Mouse (Mus musculus) heart, postnatal 0 days (tissue): ENCODE data around the gene Dio1. TPM values are rescaled to one million over a fixed set of nuclear protein-coding genes. Genes with fewer than 3 reads are reported as not detected.
A peak's percentile ranks its signal among the peaks of the same experiment; 100 is the strongest.

Source experiments
- ATAC-seq: fragments of 200-750 bp; cut with Nextera tagmentation; 2 replicates; pipeline ENCODE4 v1.8.0; 2017; ENCODE audit warnings: low read depth, moderate number of reproducible peaks, moderate library complexity; ENCODE audit not compliant: insufficient read depth
- DNase-seq: peaks from one replicate; pipeline ENCODE4 v3.0.0-alpha.2; 2016; ENCODE audit warnings: low spot score
- H3K27ac ChIP-seq: fragments of 300-500 bp; sonication (generic); 2 replicates; pipeline ENCODE4 v1.5.1; 2014; ENCODE audit warnings: low read depth, mild to moderate bottlenecking
- H3K27me3 ChIP-seq: fragments of 300-500 bp; sonication (generic); 2 replicates; pipeline ENCODE4 v1.6.1; 2014; ENCODE audit warnings: low read length, mixed read lengths; ENCODE audit not compliant: control insufficient read depth, insufficient read depth
- H3K36me3 ChIP-seq: fragments of 300-500 bp; sonication (generic); replicated peaks from 2 replicates; pipeline ENCODE4 v1.6.1; 2014; ENCODE audit warnings: low read length, mixed read lengths; ENCODE audit not compliant: control insufficient read depth, insufficient read depth
- H3K4me1 ChIP-seq: fragments of 300-500 bp; sonication (generic); 2 replicates; pipeline ENCODE4 v1.6.1; 2014; ENCODE audit warnings: antibody characterized with exemption; ENCODE audit not compliant: control insufficient read depth, insufficient read depth
- H3K4me2 ChIP-seq: fragments of 300-500 bp; sonication (generic); 2 replicates; pipeline ENCODE4 v1.6.1; 2014; ENCODE audit warnings: low read depth, mild to moderate bottlenecking, low read length, moderate library complexity
- H3K4me3 ChIP-seq: fragments of 300-500 bp; sonication (generic); 2 replicates; pipeline ENCODE4 v1.5.1; 2014; ENCODE audit warnings: low read depth, low read length
- H3K9ac ChIP-seq: fragments of 300-500 bp; sonication (generic); replicated peaks from 2 replicates; pipeline ENCODE4 v1.6.1; 2014; ENCODE audit warnings: low read depth, low read length, mixed read lengths
- H3K9me3 ChIP-seq: fragments of 300-500 bp; sonication (generic); replicated peaks from 2 replicates; pipeline ENCODE4 v1.6.1; 2016; ENCODE audit warnings: low read length; ENCODE audit not compliant: control insufficient read depth
- CTCF ChIP-seq: IDR thresholded peaks from 2 replicates; pipeline ENCODE4 v1.5.1; 2016; ENCODE audit warnings: antibody characterized with exemption, control low read depth, low read depth
- EP300 ChIP-seq: IDR thresholded peaks from 2 replicates; pipeline ENCODE4 v1.6.1; 2016; ENCODE audit warnings: antibody characterized with exemption, low read depth
- WGBS: fragments of 180-500 bp; shearing (Covaris S2); extraction: QIAGEN DNeasy Blood & Tissue Kit; methylation state at CpG from one replicate; pipeline ENCODE4 v1.1.7; 2014; 5-methylcytosine and 5-hydroxymethylcytosine counted together
- polyA plus RNA-seq: library from polyadenylated mRNA; unstranded; fragments of >200 nt; fragmentation: Nextera tagmentation; extraction: Ambion mirVana; gene quantifications from 2 replicates; pipeline ENCODE4 v1.2.1, GENCODE M21; 2015
- total RNA-seq: library from RNA; depleted of rRNA; stranded (reverse); fragments of >200 nt; gene quantifications from 2 replicates; pipeline ENCODE4 v1.2.3, GENCODE M21; 2014; ENCODE audit warnings: low replicate concordance

Dio1 gene
- total and polyA plus RNA-seq, 2 experiments from 2014 or later: not detected

- Histone ChIP-seq H3K27me3 (no peaks in the 10 kb centered on the region), H3K27ac (no peak overlapping the region), H3K9ac (no peak overlapping the region), H3K36me3 (0 out of 2 replicates have a peak, but pooled peaks cover 2% of the 10 kb centered on the region), H3K4me3 (no peak overlapping the region), H3K9me3 (no peaks in the 10 kb centered on the region), H3K4me2 (no peak overlapping the region), H3K4me1 (no peaks in the 10 kb centered on the region)
- ATAC-seq: no peak
- 95% methylated on average over 4 of the region's 4 CpGs for WGBS
- no peak for DNase-seq
- TF ChIP-seq EP300 (no peak), CTCF (peak; percentile 13; the same call in 1 of the 2 replicates)
Observed at GRCm38 (mm10) chr4:107333514-107333913, 26.5 kb upstream of the Dio1 start.

- Histone ChIP-seq H3K9ac (no peak overlapping the region), H3K27ac (no peak overlapping the region), H3K36me3 (0 out of 2 replicates have a peak, but pooled peaks cover 5% of the 10 kb centered on the region), H3K4me3 (no peak overlapping the region), H3K9me3 (no peaks in the 10 kb centered on the region), H3K27me3 (no peaks in the 10 kb centered on the region), H3K4me1 (no peaks in the 10 kb centered on the region), H3K4me2 (no peak overlapping the region)
- WGBS: 94% methylated on average over 8 of the region's 8 CpGs
- no peak for TF ChIP-seq CTCF
- TF ChIP-seq EP300: no peak
- no peak for DNase-seq
- ATAC-seq: no peak
Observed at GRCm38 (mm10) chr4:107328530-107328929, 21.6 kb upstream of the Dio1 start.

- Histone ChIP-seq H3K27me3 (no peaks in the 10 kb centered on the region), H3K4me1 (no peaks in the 10 kb centered on the region), H3K4me3 (no peak overlapping the region), H3K9me3 (no peaks in the 10 kb centered on the region), H3K27ac (no peak overlapping the region), H3K4me2 (no peak overlapping the region), H3K9ac (no peak overlapping the region), H3K36me3 (peaks cover 40% of the 10 kb centered on the region)
- DNase-seq (no peak), ATAC-seq (no peak)
- TF ChIP-seq EP300 (no peak), CTCF (no peak)
- 93% methylated on average over 2 of the region's 2 CpGs for WGBS
Observed at GRCm38 (mm10) chr4:107323113-107323512, 16.1 kb upstream of the Dio1 start.

- H3K9ac ChIP-seq: no peak overlapping the region
- no peak overlapping the region for H3K4me2 ChIP-seq
- no peaks in the 10 kb centered on the region for H3K27me3 ChIP-seq
- no peak overlapping the region for H3K27ac ChIP-seq
- ATAC-seq (no peak), DNase-seq (no peak)
- no peak overlapping the region for H3K4me3 ChIP-seq
- 87% methylated on average over 2 of the region's 2 CpGs for WGBS
- H3K4me1 ChIP-seq: no peaks in the 10 kb centered on the region
- no peaks in the 10 kb centered on the region for H3K9me3 ChIP-seq
- TF ChIP-seq CTCF: no peak
- TF ChIP-seq EP300: no peak
- peaks cover 41% of the 10 kb centered on the region for H3K36me3 ChIP-seq
Observed at GRCm38 (mm10) chr4:107321041-107321440, 14.1 kb upstream of the Dio1 start.

- Histone ChIP-seq H3K36me3 (peaks cover 41% of the 10 kb centered on the region), H3K27ac (no peak overlapping the region), H3K9me3 (no peaks in the 10 kb centered on the region), H3K4me1 (peaks cover 6% of the 10 kb centered on the region; the same call in 1 of the 2 replicates), H3K9ac (no peak overlapping the region), H3K4me3 (no peak overlapping the region), H3K4me2 (no peak overlapping the region), H3K27me3 (no peaks in the 10 kb centered on the region)
- no peak for TF ChIP-seq EP300
- no peak for TF ChIP-seq CTCF
- no peak for ATAC-seq
- no peak for DNase-seq
- WGBS: 69% methylated on average over 8 of the region's 8 CpGs
Observed at GRCm38 (mm10) chr4:107318646-107319045, 11.7 kb upstream of the Dio1 start.

GRCm38 (mm10) chr4:107314479-107314805 lies 7.5 kb upstream of the Dio1 start:
- no peak overlapping the region for H3K27ac ChIP-seq
- no peak; the same call in 1 of the 2 replicates for ATAC-seq

More at GRCm38 (mm10) chr4:107314479-107314805, 7.5 kb upstream of the Dio1 start:
- Histone ChIP-seq H3K4me1 (peaks cover 6% of the 10 kb centered on the region; the same call in 1 of the 2 replicates), H3K4me2 (peak overlapping the region; percentile 89), H3K36me3 (peaks cover 14% of the 10 kb centered on the region), H3K9ac (peak overlapping the region; percentile 72), H3K9me3 (no peaks in the 10 kb centered on the region), H3K4me3 (peak overlapping the region; percentile 68), H3K27me3 (no peaks in the 10 kb centered on the region)
- DNase-seq: no peak
- 8% methylated on average over 7 of the region's 7 CpGs for WGBS
- TF ChIP-seq CTCF (no peak), EP300 (no peak)
